Mouse (Mus musculus) hindbrain, embryonic 16.5 days (tissue): ENCODE measurements at regions not wholly inside any gene's neighbourhood (a gene's known extent, or its start where the extent isn't known, plus 50 kb on each side); places are given as distances from the start of the nearest gene placed in this dataset.
A peak's percentile ranks its signal among the peaks of the same experiment; 100 is the strongest.
"Not testable (repeated sequence)": the region's sequence is repeated elsewhere in the genome, so short reads cannot be mapped to it uniquely, and the experiment has no call there.

ENCODE experiments used
- ATAC-seq: fragments of 200-750 bp; cut with Nextera tagmentation; 2 replicates; pipeline ENCODE4 v1.8.0; 2017; ENCODE audit warnings: moderate TSS enrichment, moderate library complexity
- H3K27ac ChIP-seq: fragments of 300-500 bp; sonication (generic); 2 replicates; pipeline ENCODE4 v1.5.1; 2014; ENCODE audit warnings: low read depth, mild to moderate bottlenecking, control low read depth, low read length, moderate library complexity
- H3K27me3 ChIP-seq: fragments of 300-500 bp; sonication (generic); replicated peaks from 2 replicates; pipeline ENCODE4 v1.6.1; 2014; ENCODE audit warnings: low read length; ENCODE audit not compliant: control insufficient read depth, insufficient read depth
- H3K36me3 ChIP-seq: fragments of 300-500 bp; sonication (generic); 2 replicates; pipeline ENCODE4 v1.6.1; 2014; ENCODE audit warnings: mild to moderate bottlenecking, low read length, moderate library complexity, mixed read lengths; ENCODE audit not compliant: control insufficient read depth, insufficient read depth
- H3K4me1 ChIP-seq: fragments of 300-500 bp; sonication (generic); 2 replicates; pipeline ENCODE4 v1.6.1; 2014; ENCODE audit warnings: low read depth, low read length; ENCODE audit not compliant: control insufficient read depth, insufficient read depth
- H3K4me2 ChIP-seq: fragments of 300-500 bp; sonication (generic); 2 replicates; pipeline ENCODE4 v1.6.1; 2014; ENCODE audit warnings: mild to moderate bottlenecking, low read length, control low read depth, moderate library complexity
- H3K4me3 ChIP-seq: fragments of 300-500 bp; sonication (generic); 2 replicates; pipeline ENCODE4 v1.5.1; 2014; ENCODE audit warnings: mild to moderate bottlenecking, low read length, control low read depth, moderate library complexity
- H3K9ac ChIP-seq: fragments of 300-500 bp; sonication (generic); 2 replicates; pipeline ENCODE4 v1.6.1; 2014; ENCODE audit warnings: low read depth, mild to moderate bottlenecking, control low read depth, low read length, moderate library complexity
- H3K9me3 ChIP-seq: fragments of 300-500 bp; sonication (generic); 2 replicates; pipeline ENCODE4 v1.6.1; 2014; ENCODE audit warnings: mild to moderate bottlenecking, low read length, moderate library complexity; ENCODE audit not compliant: control insufficient read depth
- WGBS: fragments of 180-500 bp; shearing (Covaris S2); extraction: QIAGEN DNeasy Blood & Tissue Kit; methylation state at CpG from one replicate; pipeline ENCODE4 v1.1.7; 2014; 5-methylcytosine and 5-hydroxymethylcytosine counted together

GRCm38 (mm10) chr10:36092915-36093314 is 381.2 kb upstream of the Amd2 start:
- 44% methylated on average over 2 of the region's 2 CpGs for WGBS
- Histone ChIP-seq H3K9me3 (no peaks in the 10 kb centered on the region), H3K27me3 (no peaks in the 10 kb centered on the region), H3K27ac (no peak overlapping the region), H3K9ac (no peak overlapping the region), H3K4me3 (no peak overlapping the region), H3K4me2 (no peak overlapping the region), H3K4me1 (no peaks in the 10 kb centered on the region), H3K36me3 (no peaks in the 10 kb centered on the region)
- ATAC-seq = peak; percentile 78; the same call in 1 of the 2 replicates

- no peak for ATAC-seq
- Histone ChIP-seq H3K27me3 (no peaks in the 10 kb centered on the region), H3K4me2 (no peak overlapping the region), H3K9ac (no peak overlapping the region), H3K36me3 (no peaks in the 10 kb centered on the region), H3K9me3 (no peaks in the 10 kb centered on the region), H3K4me1 (no peaks in the 10 kb centered on the region), H3K27ac (no peak overlapping the region), H3K4me3 (no peak overlapping the region)
- 86% methylated on average over 6 of the region's 6 CpGs for WGBS
These were observed 343.0 kb upstream of the Amd2 start for GRCm38 (mm10) chr10:36054681-36055080.

- 88% methylated on average over 3 of the region's 3 CpGs for WGBS
- Histone ChIP-seq H3K27me3 (no peaks in the 10 kb centered on the region), H3K4me3 (no peak overlapping the region), H3K9me3 (no peaks in the 10 kb centered on the region), H3K36me3 (no peaks in the 10 kb centered on the region), H3K4me1 (no peaks in the 10 kb centered on the region), H3K4me2 (no peak overlapping the region), H3K9ac (no peak overlapping the region), H3K27ac (no peak overlapping the region)
- ATAC-seq = no peak
These were observed 324.8 kb upstream of the Amd2 start for GRCm38 (mm10) chr10:36036476-36036875.

GRCm38 (mm10) chr10:35998869-35999268 is 287.2 kb upstream of the Amd2 start:
- not testable (repeated sequence) for H3K4me2 ChIP-seq, H3K9ac ChIP-seq, H3K27me3 ChIP-seq, H3K27ac ChIP-seq, H3K9me3 ChIP-seq, H3K36me3 ChIP-seq, H3K4me3 ChIP-seq, H3K4me1 ChIP-seq, ATAC-seq
- WGBS = 89% methylated on average over 8 of the region's 8 CpGs

GRCm38 (mm10) chr10:35949056-35949455 is 237.4 kb upstream of the Amd2 start:
- WGBS = 95% methylated on average over 2 of the region's 2 CpGs
- Histone ChIP-seq H3K27me3 (no peaks in the 10 kb centered on the region), H3K36me3 (no peaks in the 10 kb centered on the region), H3K9ac (no peak overlapping the region), H3K4me3 (no peak overlapping the region), H3K9me3 (no peaks in the 10 kb centered on the region), H3K4me2 (no peak overlapping the region), H3K4me1 (no peaks in the 10 kb centered on the region), H3K27ac (no peak overlapping the region)
- ATAC-seq = no peak

GRCm38 (mm10) chr10:35946006-35946405 is 234.3 kb upstream of the Amd2 start:
- no peak for ATAC-seq
- H3K27me3 ChIP-seq = no peaks in the 10 kb centered on the region
- H3K9ac ChIP-seq = no peak overlapping the region
- H3K4me3 ChIP-seq = no peak overlapping the region
- WGBS = 57% methylated on average over 1 of the region's 1 CpGs
- H3K9me3 ChIP-seq = no peaks in the 10 kb centered on the region
- no peak overlapping the region for H3K4me2 ChIP-seq
- H3K4me1 ChIP-seq = no peaks in the 10 kb centered on the region
- no peak overlapping the region for H3K27ac ChIP-seq
- H3K36me3 ChIP-seq = no peaks in the 10 kb centered on the region

- Histone ChIP-seq H3K4me2 (no peak overlapping the region), H3K4me3 (no peak overlapping the region), H3K36me3 (no peaks in the 10 kb centered on the region), H3K27me3 (no peaks in the 10 kb centered on the region), H3K4me1 (no peaks in the 10 kb centered on the region), H3K9ac (no peak overlapping the region), H3K9me3 (no peaks in the 10 kb centered on the region), H3K27ac (no peak overlapping the region)
- 94% methylated on average over 3 of the region's 3 CpGs for WGBS
- no peak for ATAC-seq
These were observed 231.6 kb upstream of the Amd2 start for GRCm38 (mm10) chr10:35943336-35943735.

GRCm38 (mm10) chr10:35940641-35941040 is 228.9 kb upstream of the Amd2 start:
- H3K4me1 ChIP-seq = no peaks in the 10 kb centered on the region
- H3K4me3 ChIP-seq = no peak overlapping the region
- H3K4me2 ChIP-seq = no peak overlapping the region
- H3K27ac ChIP-seq = no peak overlapping the region
- no peak for ATAC-seq
- no peaks in the 10 kb centered on the region for H3K36me3 ChIP-seq
- H3K9ac ChIP-seq = no peak overlapping the region
- 80% methylated on average over 6 of the region's 6 CpGs for WGBS
- no peaks in the 10 kb centered on the region for H3K27me3 ChIP-seq
- no peaks in the 10 kb centered on the region for H3K9me3 ChIP-seq
